Mouse (Mus musculus) neural tube, embryonic 15.5 days (tissue): ENCODE measurements around the gene Rasgef1a. TPM values are rescaled to one million over a fixed set of nuclear protein-coding genes. Genes with fewer than 3 reads are reported as not detected.

Experiments
- ATAC-seq: fragments of 200-750 bp; cut with Nextera tagmentation; 2 replicates; pipeline ENCODE4 v1.8.0; 2017; ENCODE audit warnings: mild to moderate bottlenecking, moderate TSS enrichment, moderate library complexity; ENCODE audit not compliant: low FRiP score
- H3K27ac ChIP-seq: fragments of 300-500 bp; sonication (generic); replicated peaks from 2 replicates; pipeline ENCODE4 v1.5.1; 2015; ENCODE audit warnings: mild to moderate bottlenecking, inconsistent platforms
- H3K27me3 ChIP-seq: fragments of 300-500 bp; sonication (generic); replicated peaks from 2 replicates; pipeline ENCODE4 v1.6.1; 2015; ENCODE audit warnings: inconsistent platforms
- H3K36me3 ChIP-seq: fragments of 300-500 bp; sonication (generic); 2 replicates; pipeline ENCODE4 v1.6.1; 2015; ENCODE audit warnings: inconsistent platforms
- H3K4me1 ChIP-seq: fragments of 300-500 bp; sonication (generic); 2 replicates; pipeline ENCODE4 v1.6.1; 2015; ENCODE audit warnings: inconsistent platforms
- H3K4me2 ChIP-seq: fragments of 300-500 bp; sonication (generic); 2 replicates; pipeline ENCODE4 v1.6.1; 2015; ENCODE audit warnings: inconsistent platforms, mild to moderate bottlenecking, moderate library complexity
- H3K4me3 ChIP-seq: fragments of 300-500 bp; sonication (generic); replicated peaks from 2 replicates; pipeline ENCODE4 v1.5.1; 2015; ENCODE audit warnings: mild to moderate bottlenecking, inconsistent platforms
- H3K9ac ChIP-seq: fragments of 300-500 bp; sonication (generic); replicated peaks from 2 replicates; pipeline ENCODE4 v1.6.1; 2015; ENCODE audit warnings: mild to moderate bottlenecking, inconsistent platforms
- H3K9me3 ChIP-seq: fragments of 300-500 bp; sonication (generic); replicated peaks from 2 replicates; pipeline ENCODE4 v1.6.1; 2016; ENCODE audit warnings: inconsistent platforms
- WGBS: fragments of 180-500 bp; shearing (Covaris S2); methylation state at CpG from one replicate; pipeline ENCODE4 v1.1.7; 2015; ENCODE audit warnings: mixed read lengths; 5-methylcytosine and 5-hydroxymethylcytosine counted together
- microRNA-seq: library from miRNA; unstranded; fragments of <30 nt; microRNA quantifications from one replicate; pipeline ENCODE4, GENCODE M21; 2017
- polyA plus RNA-seq: library from polyadenylated mRNA; unstranded; fragments of >200 nt; fragmentation: Nextera tagmentation; extraction: Ambion mirVana; gene quantifications from 2 replicates; pipeline ENCODE4 v1.2.1, GENCODE M21; 2015

The Rasgef1a gene
- polyA plus RNA-seq, 1 experiment from 2014 or later: 4.3 TPM

DNA sequence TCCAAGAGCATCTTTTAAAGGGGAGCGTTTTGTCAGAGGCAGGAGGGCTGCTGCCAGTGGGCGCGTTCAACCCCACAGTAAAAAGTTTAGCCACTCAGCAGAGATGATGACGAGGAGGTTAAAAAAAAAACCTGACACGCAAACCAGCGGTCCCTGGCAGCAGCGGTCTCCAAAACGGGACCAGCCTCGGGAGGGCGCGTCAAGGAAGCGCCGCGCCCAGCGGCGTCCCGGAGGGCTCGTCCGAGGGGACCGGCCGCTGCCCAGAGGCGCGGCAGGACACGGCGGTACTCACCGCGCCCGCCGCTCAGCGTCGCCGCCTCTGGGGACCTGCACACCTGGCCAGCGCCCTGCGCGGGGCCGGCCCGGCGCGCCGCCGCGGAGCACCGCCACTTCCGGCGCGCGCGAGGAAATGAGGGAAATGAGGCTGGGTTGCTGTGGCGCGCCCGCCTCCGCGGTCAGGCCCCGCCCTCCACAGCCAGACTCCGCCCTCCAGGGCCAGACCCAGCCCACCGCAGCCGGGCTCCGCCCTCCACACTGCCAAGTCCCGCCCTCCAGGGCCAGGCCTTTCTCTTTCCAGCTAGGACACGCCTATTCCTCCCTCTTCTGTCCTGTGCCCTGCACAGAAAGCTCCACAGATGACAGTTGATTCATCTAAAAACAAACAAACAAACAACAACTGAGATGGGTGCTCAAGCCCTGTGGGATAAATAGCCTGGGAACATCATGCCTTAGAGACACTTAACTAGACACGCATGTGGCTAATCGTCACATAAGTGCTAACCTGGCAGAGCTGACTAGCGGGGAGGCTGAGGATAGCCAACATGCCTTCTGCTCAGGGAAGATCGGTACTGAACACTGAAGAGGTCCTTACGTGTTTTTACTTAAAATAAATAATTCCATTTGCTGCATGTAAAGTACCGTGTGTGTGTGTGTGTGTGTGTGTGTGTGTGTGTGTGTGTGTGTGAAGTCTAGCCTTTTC lies 127.8 kb downstream of the Rasgef1a start, which contains the start of gene Csgalnact2:
Gene Csgalnact2, minus strand, starts transcription at position 410 of the 979 bp plus-strand sequence.
- Histone ChIP-seq H3K9ac (peak within 1 kb of the TSS; percentile 83), H3K27ac (peak within 1 kb of the TSS; percentile 90), H3K4me3 (peak within 1 kb of the TSS; percentile 79), H3K36me3 (no peaks in the 10 kb centered on the region), H3K27me3 (no peaks in the 10 kb centered on the region), H3K4me2 (peak within 1 kb of the TSS; percentile 73), H3K4me1 (peaks cover 10% of the 10 kb centered on the region), H3K9me3 (no peaks in the 10 kb centered on the region)
- peak; percentile 100 for ATAC-seq
- WGBS: 5% methylated on average over 60 of the region's 66 CpGs

DNA sequence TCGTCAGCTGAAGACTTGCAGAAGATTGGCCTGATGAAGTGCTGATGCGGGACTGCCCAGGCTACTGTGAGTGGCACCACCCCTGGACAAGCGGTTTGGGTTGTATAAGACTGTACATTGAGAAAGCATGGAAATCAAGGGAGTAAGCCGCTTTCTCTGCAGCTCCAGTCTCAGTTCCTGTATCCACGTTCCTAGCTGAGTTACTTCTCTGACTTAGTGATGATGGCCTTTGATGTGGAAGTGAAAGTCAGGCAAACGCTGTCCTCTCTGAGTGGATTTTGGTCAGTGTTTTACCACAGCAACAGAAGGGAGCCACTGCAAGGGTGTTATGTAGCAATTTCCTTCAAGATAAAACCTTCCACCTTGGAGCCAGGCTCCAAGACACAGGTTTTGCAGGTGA lies 129.7 kb downstream of the Rasgef1a start:
- Histone ChIP-seq H3K4me1 (peaks cover 10% of the 10 kb centered on the region), H3K4me3 (no peak overlapping the region)
- no peak for ATAC-seq

More for the DNA sequence above, 129.7 kb downstream of the Rasgef1a start:
- H3K27me3 ChIP-seq: no peaks in the 10 kb centered on the region
- no peaks in the 10 kb centered on the region; the same call in 1 of the 2 replicates for H3K9me3 ChIP-seq
- no peaks in the 10 kb centered on the region for H3K36me3 ChIP-seq
- no peak overlapping the region for H3K9ac ChIP-seq
- no peak overlapping the region for H3K27ac ChIP-seq
- 93% methylated on average over 6 of the region's 6 CpGs for WGBS
- no peak overlapping the region for H3K4me2 ChIP-seq

Small RNA genes within 50 kb of the gene (microRNA-seq; reads per million reads assigned to microRNA genes)
- not detected for gene Mir7044

Other genes starting within 250 kb of the Rasgef1a start
- gene Zfp637, start 170.3 kb upstream of the Rasgef1a start, polyA plus RNA-seq: 128 and 133 TPM in 2 replicates
- gene Zfp239, start 149.3 kb upstream of the Rasgef1a start, polyA plus RNA-seq: 15.3 and 15.9 TPM in 2 replicates
- gene Hnrnpf, start 111.1 kb upstream of the Rasgef1a start, polyA plus RNA-seq: 211 and 369 TPM in 2 replicates
- gene Fxyd4, start 73.7 kb upstream of the Rasgef1a start, polyA plus RNA-seq: 3.0 and 3.6 TPM in 2 replicates
- 9.9 and 10.7 TPM in 2 replicates for gene Csgalnact2, start 127.7 kb downstream of the Rasgef1a start, polyA plus RNA-seq
- gene Ret, start 186.3 kb downstream of the Rasgef1a start, polyA plus RNA-seq: 30.1 and 31.6 TPM in 2 replicates